Mouse (Mus musculus) heart, adult 18-20 months (tissue): ENCODE measurements around the gene Adamtsl5. TPM values are rescaled to one million over a fixed set of nuclear protein-coding genes. Genes with fewer than 3 reads are reported as not detected.

Experiments
- DNase-seq, 2 experiments: peaks; one replicate each; pipeline ENCODE4 v3.0.0; 2021 to 2022; ENCODE audit warnings: mixed read lengths in 1 of 2
- total RNA-seq, 2 experiments: library from RNA; stranded (reverse); gene quantifications; 2 replicates each; pipeline ENCODE4 v1.2.3; 2021

Adamtsl5 gene
- total RNA-seq, 2 experiments from 2014 or later = 75.6 to 80.1 TPM

DNA sequence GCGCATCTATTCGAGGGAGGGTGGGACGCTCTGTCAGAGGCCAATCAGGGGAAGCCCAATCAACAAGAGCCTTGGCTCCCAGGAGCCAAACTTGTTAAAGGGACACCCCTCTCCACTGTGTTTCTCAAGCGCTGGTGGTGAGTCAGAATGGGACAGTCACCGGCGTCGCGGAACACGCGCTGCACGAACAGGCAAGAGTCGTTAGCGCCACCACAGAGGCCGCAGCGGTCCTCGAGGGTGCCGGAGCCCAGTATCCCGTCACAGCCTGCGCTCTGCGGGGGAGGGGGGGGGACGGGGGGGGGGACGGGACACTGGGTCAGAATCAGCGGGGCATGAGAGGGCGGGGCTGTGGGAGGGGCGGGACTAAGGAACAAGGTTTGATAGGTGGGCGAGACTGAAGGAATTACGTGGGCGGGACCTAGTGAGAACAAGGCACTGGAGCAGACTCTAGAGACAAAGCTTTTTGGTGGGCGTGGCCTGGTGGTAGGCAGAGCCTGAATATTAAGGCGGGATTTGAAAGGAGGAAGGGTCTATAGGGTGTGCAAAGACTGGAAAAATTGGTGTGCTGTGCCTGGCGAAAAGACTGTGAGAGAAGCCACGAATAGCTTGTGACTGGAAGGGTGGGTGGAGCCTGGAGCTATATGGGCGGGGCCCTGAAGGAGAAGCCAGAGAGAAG, 5.3 kb downstream of the Adamtsl5 start:
- DNase-seq = peak; percentile 56 to 57

DNA sequence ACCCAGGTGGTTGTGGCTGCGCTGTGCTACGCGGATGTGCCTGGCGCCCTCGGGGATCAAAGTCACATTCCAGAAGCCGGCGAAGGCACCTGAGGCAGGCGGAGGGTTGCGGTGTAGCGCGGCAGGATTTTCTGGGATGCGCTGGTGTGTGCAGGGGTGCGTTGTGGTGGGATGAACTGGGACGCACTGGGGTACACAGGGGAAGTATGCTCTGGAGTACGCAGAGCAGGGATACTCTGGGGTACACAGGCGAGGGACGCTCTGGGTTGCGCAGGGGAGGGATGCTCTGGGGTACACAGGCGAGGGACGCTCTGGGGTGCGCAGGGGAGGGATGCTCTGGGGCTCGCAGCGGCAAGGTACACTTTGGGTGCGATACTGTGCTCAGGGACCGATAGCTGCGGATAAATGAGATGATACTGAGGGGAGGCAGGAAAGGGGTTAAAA, 5.9 kb downstream of the Adamtsl5 start:
- no peak for DNase-seq

DNA sequence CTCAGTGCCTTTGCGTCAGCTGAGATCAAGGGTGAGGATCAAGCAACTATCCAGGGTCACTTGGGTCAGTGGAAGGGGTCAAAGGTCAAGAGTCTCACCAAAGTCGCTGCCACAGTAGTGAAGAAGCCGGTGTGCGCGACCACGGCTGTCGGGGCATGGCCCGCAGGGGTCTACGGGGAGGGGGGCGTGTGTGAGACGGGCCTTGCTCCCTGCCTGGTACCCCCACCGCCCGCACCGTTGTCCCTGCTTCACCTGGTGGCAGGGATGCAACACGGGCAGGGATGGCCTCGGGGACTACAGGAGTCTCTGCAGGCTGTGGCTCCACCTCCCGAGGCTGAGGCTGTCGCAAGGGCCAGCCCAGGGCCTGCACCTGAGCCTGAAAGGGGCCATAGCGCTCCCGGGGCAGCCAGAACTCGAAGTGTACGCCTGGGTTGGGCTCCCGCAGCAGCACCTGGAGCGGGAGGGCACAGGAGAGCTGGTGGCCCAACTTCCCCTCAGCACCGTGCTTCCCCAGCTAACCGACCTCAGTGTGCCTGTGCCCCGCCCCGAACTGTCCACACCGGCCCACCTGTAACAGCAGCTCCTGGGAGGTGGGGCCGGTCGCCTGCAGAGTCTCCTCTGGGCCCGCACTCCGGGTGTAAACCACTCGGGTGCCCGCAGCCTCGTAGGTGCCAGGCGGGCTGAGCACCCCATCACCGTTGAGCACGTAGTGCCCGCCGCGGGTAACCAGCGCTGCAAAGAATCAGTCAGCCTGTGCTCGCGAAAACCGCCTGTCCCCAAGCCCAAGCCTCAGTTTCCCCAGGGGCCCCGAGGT, 6.5 kb downstream of the Adamtsl5 start:
- DNase-seq = no peak

DNA sequence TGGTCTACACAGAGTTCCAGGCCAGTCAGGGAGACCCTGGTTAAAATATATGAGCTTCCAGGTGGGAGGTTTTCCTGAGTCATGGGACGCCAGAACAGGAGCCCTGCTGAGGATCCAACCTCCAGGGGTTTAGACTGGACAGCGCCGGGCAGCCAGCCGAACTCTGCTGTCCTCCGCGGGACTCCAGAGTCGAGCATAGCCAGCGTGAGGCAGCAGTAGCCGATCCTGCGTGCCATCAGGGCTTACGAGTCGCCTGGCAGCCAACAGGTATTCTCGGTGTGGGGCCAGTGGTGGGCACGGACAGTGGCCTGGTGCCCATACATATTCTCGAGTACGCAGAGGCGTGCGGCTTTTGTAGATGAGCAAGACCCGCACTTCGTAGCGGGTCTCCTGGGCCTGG, 7.2 kb downstream of the Adamtsl5 start:
- DNase-seq = no peak

DNA sequence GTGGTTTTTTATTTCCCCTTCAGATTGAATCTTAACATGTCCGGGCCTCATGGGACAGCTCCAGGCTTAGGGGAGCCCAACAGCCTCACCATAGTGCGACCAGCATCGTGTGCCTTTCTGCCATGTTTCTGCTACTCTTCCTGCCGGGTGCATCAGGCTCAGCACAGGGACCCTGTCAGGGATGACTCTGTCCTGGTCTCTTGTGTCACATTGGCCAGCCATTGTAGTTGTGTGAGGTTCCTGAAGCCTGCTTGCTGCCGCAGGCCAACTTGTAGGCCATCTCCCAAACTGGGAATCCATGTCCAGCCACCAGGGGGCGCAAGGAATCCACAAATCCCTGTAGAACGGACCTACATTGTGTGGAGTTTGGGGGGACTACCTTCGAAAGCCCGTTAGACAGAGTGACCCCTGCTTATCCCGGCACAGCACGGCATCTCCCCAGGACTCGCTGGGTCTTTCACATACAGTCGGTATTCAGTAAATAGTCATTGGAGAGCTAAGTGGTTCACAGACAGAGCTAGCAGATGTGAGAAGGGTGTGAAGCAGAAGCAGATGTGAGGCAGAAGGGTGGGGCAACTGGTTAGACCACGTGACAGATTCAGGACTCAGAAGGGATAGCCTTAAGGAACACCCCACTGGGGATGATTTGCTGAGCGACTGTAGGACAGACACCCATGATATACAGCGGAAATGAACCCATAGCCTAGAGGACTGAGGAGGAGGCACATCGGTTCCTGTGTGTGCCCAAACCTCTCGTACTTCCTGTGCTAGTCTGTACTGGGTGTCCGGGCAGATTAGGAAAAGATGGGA, 8.1 kb downstream of the Adamtsl5 start:
- DNase-seq = peak; percentile 84 to 95

DNA sequence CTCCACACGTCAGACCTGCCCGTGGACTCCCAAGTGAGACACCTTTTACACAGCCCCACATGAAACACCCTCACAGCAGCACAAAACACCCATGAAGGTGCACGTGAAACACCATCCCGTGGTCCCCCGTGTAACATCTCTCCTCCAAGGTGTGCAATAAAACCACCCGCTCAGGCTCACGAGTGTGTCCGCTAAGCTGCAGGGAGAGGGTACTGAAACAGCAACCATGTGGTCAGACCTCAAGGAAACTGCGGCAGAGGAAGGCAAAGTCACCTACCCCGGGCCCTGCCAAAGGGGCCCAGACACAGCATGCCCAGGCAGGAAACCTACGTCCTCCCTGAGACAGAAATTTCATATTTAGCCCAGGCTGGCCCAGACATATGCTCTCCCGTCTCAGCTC, 11.9 kb downstream of the Adamtsl5 start:
- no peak for DNase-seq

DNA sequence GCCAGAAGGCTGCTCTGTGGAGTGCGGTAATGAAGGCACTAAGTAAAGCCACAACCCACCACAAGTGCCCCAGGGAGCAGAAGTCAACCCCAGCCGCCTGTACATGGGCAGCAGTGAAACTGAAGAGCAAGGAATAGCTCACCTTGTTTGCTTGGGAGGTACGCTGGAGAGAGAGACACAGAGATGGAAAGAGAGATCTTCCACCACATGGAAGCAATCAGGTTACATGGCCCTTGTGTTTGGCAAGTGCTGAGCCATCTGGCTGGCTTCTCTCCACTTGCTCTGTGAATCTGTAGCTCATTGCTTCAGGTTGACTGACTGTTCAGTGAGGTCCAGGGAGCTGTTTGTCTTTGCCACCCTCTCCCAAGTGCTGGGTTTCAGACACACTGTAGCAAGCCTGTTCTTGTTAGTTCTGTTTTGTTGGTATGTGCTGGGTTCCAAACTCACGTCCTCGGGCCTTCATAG, 15.7 kb downstream of the Adamtsl5 start:
- no peak for DNase-seq

DNA sequence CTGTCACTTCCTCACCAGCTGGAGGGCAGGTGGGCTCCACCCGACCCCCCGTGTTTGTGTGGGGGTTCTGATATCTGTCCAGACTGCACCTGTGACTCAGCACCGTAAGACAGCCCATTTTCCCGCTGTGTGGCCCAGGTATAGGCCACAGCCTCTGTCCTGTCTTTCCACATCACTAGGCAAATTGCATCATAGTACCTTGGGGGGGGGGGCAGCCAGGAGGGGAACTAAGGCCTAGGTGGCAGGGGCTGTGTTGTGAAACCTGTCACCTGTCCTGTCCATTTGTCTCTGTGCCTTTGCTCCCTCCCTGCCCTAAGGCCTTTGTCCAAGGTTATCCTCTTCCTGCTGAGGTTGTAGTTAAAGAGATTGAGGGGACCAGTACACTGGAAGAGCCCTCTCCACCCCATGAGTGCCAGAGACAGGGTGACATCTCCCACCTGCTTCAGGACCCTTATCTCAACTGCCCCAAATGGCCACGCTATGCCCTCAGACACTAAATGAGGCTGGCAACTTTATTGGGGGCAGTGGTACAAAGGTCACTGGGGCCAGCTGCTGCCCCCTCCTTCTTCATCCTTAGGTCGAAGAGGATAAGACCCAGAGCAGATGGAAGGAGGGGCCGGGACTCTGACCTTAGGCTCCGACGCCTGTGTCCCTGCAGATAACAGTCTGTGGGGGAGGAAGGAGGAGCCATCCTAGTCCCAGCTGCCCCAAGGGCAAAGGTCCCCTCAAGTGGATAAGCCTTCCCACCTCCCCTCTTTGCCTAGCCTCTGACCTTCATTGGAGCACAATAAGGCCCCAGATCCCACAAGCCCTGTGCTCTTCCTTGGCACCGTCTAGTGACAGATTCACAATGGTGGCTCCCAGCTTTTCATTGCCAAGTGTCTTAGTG, 16.3 kb downstream of the Adamtsl5 start:
- no peak for DNase-seq

DNA sequence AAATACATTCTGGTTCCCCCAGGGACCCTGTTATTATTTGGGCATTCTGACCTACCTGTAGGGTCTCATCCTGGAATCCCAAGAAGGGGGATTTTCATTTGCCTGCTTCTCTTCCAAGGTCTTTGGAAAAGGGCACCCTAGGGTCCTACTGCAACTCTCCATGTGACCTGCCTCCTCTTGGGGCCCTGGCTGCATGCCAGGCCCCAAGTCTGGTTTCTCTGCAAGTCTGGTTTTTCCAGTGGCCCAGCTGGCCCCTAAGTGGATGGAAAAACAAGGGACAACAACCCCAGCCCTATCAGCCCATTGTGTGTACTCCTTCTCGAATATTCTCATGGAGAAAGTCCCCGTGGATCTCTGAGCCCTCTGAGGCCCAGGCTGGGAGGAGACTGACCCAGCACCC, 17.3 kb downstream of the Adamtsl5 start:
- DNase-seq = no peak

DNA sequence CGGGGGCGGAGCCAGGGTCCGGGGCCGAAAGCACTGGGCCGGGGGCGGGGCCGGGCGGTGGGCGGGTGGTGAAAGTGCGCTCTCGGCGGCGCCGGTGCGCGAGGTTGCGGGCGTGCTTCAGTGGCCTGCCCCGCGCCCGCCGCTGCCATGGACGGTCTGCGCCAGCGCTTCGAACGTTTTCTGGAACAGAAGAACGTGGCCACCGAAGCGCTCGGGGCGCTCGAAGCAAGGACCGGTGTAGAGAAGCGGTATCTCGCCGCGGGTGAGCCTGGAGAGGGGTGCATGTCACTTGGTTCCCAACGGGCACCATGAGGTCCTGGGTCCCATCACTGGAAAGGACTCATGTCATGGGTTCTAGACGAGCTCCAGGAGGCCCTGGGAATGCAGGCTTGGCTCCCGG, 18.1 kb downstream of the Adamtsl5 start:
- DNase-seq = no peak

DNA sequence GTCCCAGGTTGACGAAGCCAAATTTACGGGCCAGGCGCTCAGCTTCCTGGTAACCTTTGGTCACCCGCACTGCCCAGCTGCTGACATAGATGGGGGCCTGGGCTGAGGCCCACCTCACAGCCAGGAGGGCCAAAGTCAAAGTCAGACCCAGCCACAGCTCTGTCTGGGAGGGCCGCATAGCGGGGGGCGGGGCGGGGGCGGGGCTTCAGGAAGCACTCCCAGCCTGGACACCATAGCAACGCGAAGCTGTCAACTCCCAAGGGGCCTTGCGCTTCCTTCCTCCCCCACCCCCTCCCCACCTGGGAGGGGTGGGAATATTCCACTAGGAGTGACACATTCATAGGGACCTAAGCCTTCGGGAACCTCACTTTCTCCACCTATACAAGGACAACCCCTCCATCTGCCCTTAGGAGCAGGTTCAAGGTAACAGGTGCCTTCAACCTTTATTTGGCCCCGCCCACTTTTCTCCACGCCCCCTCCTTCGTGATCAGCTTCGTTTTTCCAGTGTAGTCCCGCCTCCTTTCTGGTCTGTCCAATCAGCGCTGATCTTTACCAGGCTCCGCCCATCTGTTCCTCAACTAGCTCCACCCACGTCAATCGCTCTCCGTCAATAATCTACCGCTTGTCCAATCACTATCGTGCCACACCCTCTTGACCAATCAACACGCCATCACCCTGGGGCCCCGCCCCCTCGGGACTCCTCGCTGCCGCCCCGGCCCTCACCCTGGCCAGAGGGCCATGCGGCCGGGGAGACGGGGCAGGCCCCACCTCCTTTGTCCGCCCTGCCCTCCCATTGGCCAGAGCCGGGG, 18.7 kb downstream of the Adamtsl5 start, which contains the start of the genes Pcsk4 and Reep6:
Pcsk4 (minus strand) TSS at position 226 of the 809 bp plus-strand sequence.
Reep6 (plus strand) TSS at position 681 of the 809 bp plus-strand sequence.
- DNase-seq = peak; percentile 90 to 95

DNA sequence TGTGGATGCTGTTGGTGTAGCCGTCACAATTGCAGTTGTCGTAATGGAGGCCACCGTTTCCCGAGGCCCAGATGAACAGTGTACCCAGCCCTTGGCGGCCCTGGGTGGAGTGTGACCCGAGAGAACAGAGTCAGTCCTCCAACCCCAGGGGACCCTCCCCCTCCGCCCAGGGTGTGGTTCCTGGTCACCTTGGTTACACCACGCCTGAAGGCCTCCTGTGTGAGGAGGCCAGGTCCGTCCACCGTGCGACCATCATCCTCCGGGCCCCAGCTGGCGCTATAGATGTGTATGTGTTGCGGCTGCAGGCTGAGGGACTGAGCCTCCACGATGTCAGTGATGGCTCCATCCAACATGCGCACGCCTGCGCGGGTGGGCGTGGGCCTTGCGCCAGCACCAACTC, 23.2 kb downstream of the Adamtsl5 start:
- no peak for DNase-seq

DNA sequence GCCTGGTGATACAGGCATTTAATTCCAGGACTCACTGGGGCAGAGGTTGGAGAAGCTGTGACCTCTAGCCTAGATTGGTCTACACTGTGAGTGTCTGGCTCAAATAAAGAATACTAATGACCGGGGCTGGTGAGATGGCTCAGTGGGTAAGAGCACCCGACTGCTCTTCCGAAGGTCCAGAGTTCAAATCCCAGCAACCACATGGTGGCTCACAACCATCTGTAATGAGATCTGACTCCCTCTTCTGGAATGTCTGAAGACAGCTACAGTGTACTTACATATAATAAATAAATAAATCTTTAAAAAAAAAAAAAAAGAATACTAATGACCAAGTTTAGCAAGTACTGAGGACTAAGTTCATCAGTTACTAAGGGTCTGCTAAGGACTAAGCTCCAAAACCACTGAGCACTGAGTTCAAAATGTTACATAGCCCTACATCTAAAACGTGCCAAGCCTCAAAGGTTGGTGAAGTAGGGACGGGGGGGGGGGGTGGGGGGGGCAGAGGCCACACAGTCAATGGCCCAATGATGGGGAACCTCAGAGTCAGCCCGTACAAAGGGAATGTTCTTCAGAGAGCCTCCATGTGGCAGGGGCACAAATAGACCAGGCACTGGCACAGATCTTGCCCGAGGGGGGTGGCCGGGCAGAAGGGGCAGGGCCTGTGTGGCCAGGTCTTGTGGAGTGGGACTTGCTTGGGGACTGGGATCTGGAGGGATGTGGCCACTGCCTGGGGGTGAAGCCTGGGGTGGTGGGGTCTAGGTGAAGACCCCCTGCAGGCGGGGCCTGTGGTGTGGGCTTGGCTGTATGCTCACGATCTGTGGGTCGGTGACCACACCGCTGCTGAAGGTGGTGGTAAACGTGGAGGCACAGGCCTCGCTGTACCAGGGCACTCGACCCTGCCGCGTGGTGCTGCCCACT, 23.8 kb downstream of the Adamtsl5 start:
- DNase-seq = peak in 1 of 2 experiments; percentile 51

DNA sequence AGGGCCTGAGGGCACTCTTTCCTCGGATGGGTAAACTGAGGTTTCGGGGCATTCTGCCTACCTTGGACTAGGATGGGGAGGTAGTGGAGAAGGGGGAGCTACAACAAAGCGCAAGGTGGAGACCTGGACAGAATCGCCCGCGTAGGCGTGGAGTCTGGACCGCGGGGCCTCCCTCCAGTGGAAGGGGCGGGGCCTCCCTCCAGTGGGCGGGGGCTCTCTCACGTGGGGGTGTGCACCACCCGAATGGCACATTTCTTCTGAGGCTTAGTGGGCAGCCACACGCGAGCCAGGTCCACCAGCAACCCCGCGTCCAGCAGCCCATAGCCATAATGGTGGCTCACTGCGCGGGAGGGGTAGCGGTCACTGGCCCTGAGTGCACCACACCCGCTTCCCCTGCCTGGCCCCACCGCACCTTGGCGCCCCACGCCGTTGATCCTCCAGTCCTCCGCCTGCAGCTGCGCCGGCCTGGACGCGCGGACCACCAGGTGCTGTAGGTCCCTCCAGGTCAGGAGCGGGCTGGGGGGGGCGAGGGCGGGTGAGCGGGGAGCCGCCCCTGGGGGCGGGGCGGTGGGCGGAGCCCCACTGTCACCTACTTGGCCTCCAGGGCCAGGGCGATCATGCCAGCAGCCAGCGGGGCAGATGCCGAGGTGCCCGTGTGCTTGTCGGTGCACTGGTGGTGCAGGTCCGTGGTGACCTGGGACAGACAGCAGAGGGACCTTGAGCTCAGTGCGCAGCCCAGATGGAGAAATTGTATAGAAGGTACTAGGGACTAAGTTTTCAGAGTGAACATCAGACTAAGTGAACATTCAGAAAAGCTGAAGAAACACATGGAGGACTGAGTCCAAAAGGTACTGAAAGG, 24.7 kb downstream of the Adamtsl5 start:
- DNase-seq = peak; percentile 83 to 87

DNA sequence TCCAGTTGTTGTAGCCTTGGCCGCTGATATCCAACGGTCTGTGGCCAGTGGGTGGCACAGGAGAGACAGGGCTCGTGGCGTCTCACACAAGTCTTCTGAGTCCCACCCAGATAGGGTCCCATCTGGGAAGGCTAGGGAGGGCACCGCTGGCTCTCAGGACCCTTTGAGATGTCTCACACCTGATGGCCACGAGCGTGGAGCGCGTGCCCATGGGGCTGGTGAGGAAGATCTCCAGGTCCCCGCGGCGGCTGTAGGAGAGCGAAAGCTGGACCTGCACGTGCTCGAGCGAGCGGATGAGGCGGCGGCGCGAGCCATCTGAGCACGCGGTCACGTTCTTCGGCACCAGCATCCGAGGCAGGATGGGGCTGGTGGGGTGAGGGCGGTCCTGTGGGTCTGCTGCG, 25.4 kb downstream of the Adamtsl5 start:
- peak; percentile 43 to 53 for DNase-seq

DNA sequence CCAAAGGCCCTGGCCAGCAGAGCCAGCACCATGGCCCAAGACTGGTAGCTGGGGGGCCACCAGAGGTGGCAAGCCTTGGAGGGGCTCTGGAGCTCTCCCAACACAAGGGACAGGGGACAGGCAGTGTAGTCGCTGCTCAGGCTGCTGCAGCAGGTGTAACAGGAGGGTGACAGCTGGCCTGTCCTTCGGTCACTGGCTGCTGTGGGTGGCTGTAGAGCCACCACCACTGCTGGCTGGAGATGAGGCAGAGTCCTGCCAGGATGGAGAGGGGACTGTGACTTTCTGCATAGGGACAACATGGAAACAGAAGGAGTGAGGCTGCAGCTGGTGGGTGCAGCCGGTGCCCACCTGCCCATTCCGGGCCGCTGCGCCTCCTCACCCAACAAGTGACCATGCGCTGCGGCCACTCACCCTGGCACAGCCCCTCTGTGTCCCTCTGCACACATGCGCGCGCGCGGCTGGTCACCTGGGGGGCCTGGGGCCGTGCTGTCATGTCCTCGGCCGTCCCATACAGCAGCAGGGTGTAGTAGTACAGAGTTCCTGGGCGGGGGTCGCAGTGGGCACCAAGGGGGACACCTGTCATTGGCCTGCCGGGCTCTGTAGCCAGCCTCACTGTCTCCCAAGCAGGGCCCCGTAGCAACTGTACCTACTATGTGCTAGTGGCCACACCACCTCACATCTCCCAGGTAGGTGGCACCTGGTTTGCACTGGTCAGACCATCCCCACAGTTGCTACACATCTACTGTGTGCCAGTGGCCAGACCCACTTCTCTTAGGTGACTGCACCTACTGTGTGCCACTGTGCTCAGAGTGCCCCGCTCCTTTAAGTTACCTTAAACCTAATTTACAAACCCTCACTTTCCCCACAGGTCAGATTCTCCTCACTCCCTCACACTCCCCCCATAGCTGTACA, 26.3 kb downstream of the Adamtsl5 start:
- DNase-seq = no peak

DNA sequence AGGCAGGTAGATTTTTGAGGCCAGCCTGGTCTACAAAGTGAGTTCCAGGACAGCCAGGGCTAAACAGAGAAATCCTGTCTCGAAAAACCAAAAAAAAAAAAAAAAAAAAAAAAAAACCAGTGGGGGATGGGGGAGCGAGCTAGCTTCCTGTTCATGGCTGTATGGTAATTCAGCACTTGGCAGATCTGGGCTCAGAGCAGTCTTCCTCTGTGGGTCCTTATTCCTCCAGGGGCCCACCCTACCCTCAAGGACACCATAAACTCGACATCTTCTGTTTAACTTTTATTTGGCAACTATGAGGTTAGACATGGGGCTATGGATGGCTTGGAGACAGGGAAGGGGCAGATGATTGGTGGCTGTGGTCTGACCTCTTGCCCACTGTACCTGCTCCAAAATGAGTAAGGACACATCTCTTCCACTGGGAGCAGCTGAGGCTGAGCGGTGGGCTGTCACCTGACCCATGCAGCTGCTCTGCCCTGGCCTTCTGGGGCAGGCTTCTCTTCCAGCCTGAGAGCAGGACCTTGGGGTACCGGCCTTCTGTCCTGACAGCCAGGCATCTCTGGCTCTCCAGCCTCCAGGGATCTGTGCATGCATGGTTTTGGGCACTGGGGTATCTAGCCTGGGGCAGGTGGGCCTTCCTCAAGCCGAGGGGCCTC, 27.1 kb downstream of the Adamtsl5 start:
- no peak for DNase-seq
